Comparison of ENCODE assay signal across 33 mouse cellular contexts in genomic region chr4:108724102-108724501, GRCm38 (mm10). TPM values are rescaled to one million over a fixed set of nuclear protein-coding genes. Genes with fewer than 3 reads are reported as not detected.
"Had no signal": no experiment of that assay in that cellular context is flagged by ENCODE, and none has a peak within 500 bp of the region (broad histone marks: within the 10 kb centered on the region; RNA-seq: fewer than 3 reads in every experiment).

No protein-coding gene starts in this region.

- H3K4me3 ChIP-seq: heart, adult 2 months; heart, embryonic 10.5 days; heart, embryonic 12.5 days; heart, embryonic 13.5 days; heart, embryonic 15.5 days; hindbrain, embryonic 10.5 days; hindbrain, embryonic 12.5 days; hindbrain, embryonic 13.5 days; hindbrain, embryonic 15.5 days; kidney, embryonic 15.5 days; layer of hippocampus, adult 2 months; left cerebral cortex, adult 2 months had no signal

- DNase-seq: heart, adult 2 months; heart, postnatal 10 days; heart, postnatal 14 days; heart, postnatal 36 days; heart, postnatal 4 days; kidney, adult 11 months; kidney, adult 18-20 months; kidney, adult 2 months; kidney, adult 8-10 months; kidney, adult 9 months; kidney, postnatal 10 days; kidney, postnatal 14 days; kidney, postnatal 25 days; kidney, postnatal 36 days; layer of hippocampus, adult 9-11 months; layer of hippocampus, postnatal 36 days had no signal

- H3K9me3 ChIP-seq: heart, embryonic 10.5 days; heart, embryonic 12.5 days; heart, embryonic 13.5 days; heart, embryonic 15.5 days; hindbrain, embryonic 10.5 days; hindbrain, embryonic 12.5 days; hindbrain, embryonic 13.5 days; hindbrain, embryonic 15.5 days; kidney, embryonic 15.5 days had no signal

- H3K4me2 ChIP-seq: heart, embryonic 11.5 days; heart, embryonic 12.5 days; heart, embryonic 13.5 days; heart, embryonic 15.5 days; hindbrain, embryonic 12.5 days; hindbrain, embryonic 13.5 days; hindbrain, embryonic 14.5 days; hindbrain, embryonic 15.5 days; kidney, embryonic 15.5 days had no signal

- H3K27me3 ChIP-seq: heart, embryonic 12.5 days; heart, embryonic 13.5 days; heart, embryonic 15.5 days; hindbrain, embryonic 12.5 days; hindbrain, embryonic 13.5 days; hindbrain, embryonic 15.5 days; kidney, embryonic 15.5 days had no signal

- H3K4me1 ChIP-seq: heart, embryonic 10.5 days; hindbrain, embryonic 10.5 days; hindbrain, embryonic 12.5 days; hindbrain, embryonic 15.5 days; kidney, embryonic 15.5 days had no signal

- H3K27ac ChIP-seq: heart, adult 2 months; heart, embryonic 10.5 days; heart, embryonic 13.5 days; heart, embryonic 15.5 days; hindbrain, embryonic 10.5 days; hindbrain, embryonic 12.5 days; hindbrain, embryonic 13.5 days; hindbrain, embryonic 14.5 days; hindbrain, embryonic 15.5 days; hindbrain, postnatal 0 days; kidney, embryonic 15.5 days; kidney, postnatal 0 days; layer of hippocampus, adult 2 months; left cerebral cortex, adult 2 months had no signal

- H3K9ac ChIP-seq: heart, embryonic 12.5 days; heart, embryonic 13.5 days; heart, embryonic 15.5 days; hindbrain, embryonic 12.5 days; hindbrain, embryonic 13.5 days; hindbrain, embryonic 14.5 days; hindbrain, embryonic 15.5 days; kidney, embryonic 15.5 days had no signal

- ATAC-seq: hindbrain, embryonic 16.5 days; hindbrain, postnatal 0 days; inflammation-experienced regulatory T-cells, adult 6 months had no signal

RNA-seq across cellular contexts. Expression of gene 3110021N24Rik, which starts 4.7 kb away (rescaled TPM):
- polyA plus RNA-seq: inflammation-experienced regulatory T-cells, adult 6 months had no signal
